Mouse (Mus musculus): Measurements from ENCODE around the gene Ssbp3. TPM values are rescaled to one million over a fixed set of nuclear protein-coding genes. Genes with fewer than 3 reads are reported as not detected.

Gene Ssbp3
- polyA plus RNA-seq, 1 experiment, result 36.4 TPM

DNA sequence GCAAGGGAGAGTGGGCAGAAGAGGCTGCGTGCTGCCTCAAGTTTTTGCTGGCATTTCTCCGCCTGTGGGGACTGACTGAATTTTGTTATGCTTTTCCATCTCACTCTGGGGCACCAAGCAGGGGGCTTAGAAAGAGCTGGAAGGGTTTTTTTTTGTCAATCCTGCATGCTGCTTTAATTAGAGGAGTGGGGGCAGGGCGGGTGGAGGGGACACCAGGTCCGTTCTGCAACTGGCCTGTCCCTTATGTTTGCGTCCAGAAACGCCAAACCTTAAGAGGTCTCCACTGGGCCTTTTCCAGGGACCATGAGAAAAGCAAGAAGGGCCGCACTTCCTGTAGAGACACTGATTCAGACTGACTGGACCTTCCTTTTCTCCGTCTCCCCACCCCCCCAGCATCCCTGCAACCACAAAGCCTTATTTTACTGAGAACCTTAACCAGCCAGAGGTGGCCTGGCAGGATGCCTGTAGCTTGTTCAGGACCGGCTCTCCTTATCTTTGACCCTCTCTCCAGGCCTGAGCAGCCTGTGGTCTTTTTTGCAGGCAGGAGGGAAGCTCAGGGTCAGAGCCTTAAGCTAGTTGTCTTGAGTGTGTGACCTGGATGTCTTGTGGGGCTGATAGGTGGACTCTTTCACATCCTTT, 3.0 kb downstream of the Ssbp3 start:
- peaks cover 10% of the 10 kb centered on the region for H3K4me1 ChIP-seq (ENCODE audit: control insufficient read depth, insufficient read depth, insufficient read length, low read length)
- no peak overlapping the region for H3K27ac ChIP-seq (replicated peaks; ENCODE audit: low read depth, low read length)
- no peak overlapping the region for H3K4me3 ChIP-seq (ENCODE audit: insufficient read depth, low read depth, low read length)

DNA sequence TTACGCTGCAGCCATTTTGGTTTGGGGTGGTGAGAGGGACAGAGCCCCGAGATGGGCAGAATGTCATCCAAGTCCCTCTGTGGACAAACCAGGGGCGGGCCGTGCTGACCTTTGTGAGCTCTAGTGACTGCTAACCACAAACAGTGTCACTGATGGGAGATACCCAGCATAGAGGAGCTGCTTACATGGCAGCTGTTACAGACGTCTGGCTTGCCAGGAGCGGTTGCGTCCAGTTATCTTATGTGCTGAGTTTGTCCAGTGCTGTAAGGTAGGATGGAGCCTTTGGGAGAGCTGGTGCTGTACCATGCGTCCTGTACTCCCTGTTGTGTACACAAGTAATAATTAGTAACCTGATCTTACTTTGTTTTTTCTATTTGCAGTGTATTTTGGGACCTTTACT, 4.8 kb downstream of the Ssbp3 start:
- H3K4me1 ChIP-seq (ENCODE audit: control insufficient read depth, insufficient read depth, insufficient read length, low read length), result no peaks in the 10 kb centered on the region; the same call in 1 of the 2 replicates
- no peak overlapping the region for H3K4me3 ChIP-seq (ENCODE audit: insufficient read depth, low read depth, low read length)
- H3K27ac ChIP-seq (replicated peaks; ENCODE audit: low read depth, low read length), result no peak overlapping the region

DNA sequence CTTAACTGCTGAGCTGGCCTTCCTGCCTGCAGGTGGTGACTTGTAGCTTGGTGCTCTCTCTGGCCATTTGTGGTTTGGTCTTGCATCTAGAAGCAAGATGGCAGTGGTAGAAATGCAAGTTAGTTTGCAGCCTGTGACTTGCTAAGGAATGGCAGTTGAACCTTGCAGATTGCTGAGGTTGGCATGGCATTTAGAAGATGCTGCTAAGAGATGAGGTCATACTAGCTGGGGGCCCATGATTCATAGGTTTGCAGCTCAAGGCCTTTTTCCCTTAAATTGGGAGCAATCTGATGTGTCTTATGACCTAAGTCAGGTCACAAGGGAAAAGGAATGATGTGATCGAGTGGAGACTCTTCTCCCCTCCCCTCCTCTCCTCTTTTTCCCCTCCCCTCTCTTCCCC, 7.8 kb downstream of the Ssbp3 start:
- H3K4me1 ChIP-seq (ENCODE audit: control insufficient read depth, insufficient read depth, insufficient read length, low read length), result peaks cover 7% of the 10 kb centered on the region
- no peak overlapping the region for H3K4me3 ChIP-seq (ENCODE audit: insufficient read depth, low read depth, low read length)
- H3K27ac ChIP-seq (replicated peaks; ENCODE audit: low read depth, low read length), result no peak overlapping the region

DNA sequence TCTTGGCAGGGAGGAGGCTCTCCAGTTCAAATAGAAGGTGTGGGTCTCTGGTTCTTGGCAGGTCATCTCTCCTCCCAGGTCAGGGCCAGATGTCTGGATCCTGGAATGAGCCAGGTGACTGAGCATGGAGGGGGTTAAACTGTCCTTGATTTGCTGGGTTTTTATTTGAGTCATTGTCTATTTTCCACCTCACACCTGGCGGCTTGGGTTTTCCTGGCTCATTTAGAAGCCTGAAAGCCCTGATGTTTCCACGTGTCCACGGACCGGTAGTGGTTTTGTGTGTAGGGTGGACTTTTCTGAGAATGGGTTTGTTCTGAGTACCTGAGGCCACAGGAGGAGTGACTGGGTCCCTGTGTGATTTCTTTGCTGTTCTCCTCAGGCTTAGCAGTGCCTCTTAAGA, 9.6 kb downstream of the Ssbp3 start:
- H3K4me1 ChIP-seq (ENCODE audit: control insufficient read depth, insufficient read depth, insufficient read length, low read length), result peaks cover 7% of the 10 kb centered on the region
- H3K27ac ChIP-seq (replicated peaks; ENCODE audit: low read depth, low read length), result no peak overlapping the region
- H3K4me3 ChIP-seq (ENCODE audit: insufficient read depth, low read depth, low read length), result no peak overlapping the region

DNA sequence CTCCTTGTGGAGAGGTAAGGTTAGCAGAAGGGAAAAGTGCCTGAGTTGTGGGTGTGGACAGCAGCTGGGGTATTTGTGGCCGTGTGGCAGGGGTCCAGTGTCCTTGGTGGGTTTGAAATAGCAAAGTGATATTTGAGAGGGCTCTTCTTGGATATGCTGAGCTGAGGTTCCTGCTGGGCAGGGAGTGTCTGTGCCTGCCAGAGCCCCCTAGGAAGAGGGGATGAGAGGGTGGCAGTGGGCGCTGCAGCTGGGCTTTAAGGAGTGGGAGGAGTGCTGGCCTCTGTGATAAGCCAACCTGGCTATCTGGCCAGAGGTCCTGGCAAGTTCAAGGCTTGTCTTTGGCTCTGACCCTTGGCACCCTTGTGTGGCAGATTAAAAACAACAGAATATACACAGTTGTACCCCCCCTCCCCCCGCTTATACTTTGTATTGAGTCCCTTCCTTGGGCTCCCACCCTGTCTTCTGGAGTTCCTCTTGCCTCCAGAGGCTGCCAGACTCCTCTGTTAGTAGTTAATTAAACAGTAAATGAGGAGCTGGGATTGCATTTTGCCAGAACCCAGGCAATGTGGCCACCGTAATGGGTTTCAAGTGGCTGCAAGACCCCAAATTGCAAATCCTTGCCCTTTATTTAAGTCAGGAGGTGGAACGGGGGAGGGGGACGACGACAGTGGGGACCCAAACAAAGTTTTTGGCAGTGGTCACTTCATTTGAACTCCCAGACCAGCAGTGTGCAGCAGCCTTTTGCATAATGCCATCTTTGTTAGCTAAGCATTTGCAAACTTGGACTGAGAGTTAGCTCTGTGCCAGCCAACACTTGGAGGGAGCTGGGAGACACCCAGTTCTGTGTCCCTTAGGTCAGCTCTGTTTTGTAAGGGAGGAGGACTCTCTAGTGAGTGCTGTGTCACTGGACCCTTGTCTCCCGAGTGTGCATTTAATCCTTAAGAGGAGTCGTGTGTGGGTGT, 11.2 kb downstream of the Ssbp3 start:
- Histone ChIP-seq H3K27ac (replicated peaks; ENCODE audit: low read depth, low read length) (peak overlapping the region; percentile 59), H3K4me1 (ENCODE audit: control insufficient read depth, insufficient read depth, insufficient read length, low read length) (peaks cover 9% of the 10 kb centered on the region), H3K4me3 (ENCODE audit: insufficient read depth, low read depth, low read length) (no peak overlapping the region)

DNA sequence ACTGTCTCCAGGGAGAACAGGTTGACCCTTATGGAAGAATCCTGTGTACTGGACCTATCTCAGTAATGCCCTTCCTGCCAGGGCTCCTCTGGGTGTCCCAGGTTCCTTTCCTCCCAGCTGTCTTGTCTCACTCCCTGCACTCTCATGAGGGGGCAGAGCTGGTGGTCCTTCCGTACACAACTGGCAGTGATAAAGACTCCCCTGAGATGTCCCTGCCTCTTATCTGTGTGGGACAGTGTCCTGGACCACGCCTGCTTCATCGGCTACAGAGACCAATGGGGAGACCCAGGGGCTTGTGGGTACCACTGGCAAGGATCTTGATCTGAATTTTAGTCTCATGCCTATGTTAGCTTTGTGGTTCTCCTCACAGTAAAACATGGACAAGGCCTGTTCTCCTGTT, 12.4 kb downstream of the Ssbp3 start:
- H3K4me1 ChIP-seq (ENCODE audit: control insufficient read depth, insufficient read depth, insufficient read length, low read length), result peaks cover 11% of the 10 kb centered on the region
- no peak overlapping the region for H3K4me3 ChIP-seq (ENCODE audit: insufficient read depth, low read depth, low read length)
- H3K27ac ChIP-seq (replicated peaks; ENCODE audit: low read depth, low read length), result no peak overlapping the region

DNA sequence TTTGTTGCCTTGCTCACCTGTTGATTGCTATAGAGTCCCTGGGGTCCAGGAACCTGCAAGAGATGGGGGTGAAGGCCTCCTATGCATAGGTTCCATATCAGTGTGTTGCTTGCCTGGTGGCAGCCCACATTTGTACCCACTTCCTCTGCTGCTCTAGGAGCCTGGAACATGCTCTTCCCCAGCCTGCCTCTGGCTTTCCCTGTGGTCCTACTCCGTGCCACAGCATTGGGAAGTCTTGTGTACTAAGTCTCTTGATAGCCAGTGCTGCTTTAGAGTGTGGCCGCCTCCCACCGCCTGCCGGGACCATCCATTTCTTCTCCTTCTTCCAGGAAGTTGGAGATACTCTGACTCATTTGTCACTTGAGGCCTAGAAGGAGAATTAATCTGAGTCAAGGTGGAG, 13.7 kb downstream of the Ssbp3 start:
- Histone ChIP-seq H3K4me3 (ENCODE audit: insufficient read depth, low read depth, low read length) (no peak overlapping the region), H3K4me1 (ENCODE audit: control insufficient read depth, insufficient read depth, insufficient read length, low read length) (peaks cover 16% of the 10 kb centered on the region), H3K27ac (replicated peaks; ENCODE audit: low read depth, low read length) (no peak overlapping the region)

DNA sequence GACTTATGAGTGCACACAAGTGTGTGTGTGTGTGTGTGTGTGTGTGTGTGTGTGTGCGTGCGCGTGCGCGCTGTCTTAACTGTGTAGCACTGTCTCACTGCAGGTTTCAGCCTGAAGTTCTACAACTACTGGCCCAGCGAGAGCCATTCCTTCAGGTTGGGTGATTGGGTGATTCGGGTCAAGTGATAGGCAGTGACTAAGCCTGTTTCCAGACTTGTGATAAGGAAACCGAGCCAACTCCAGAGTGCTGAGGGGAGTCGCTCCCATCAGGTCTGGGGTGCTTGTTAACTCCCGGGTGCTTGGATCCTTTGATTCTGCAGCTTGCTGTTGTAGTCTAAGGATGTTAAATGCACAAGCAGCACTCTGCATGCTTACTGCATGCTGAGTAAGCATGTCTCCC, 14.4 kb downstream of the Ssbp3 start:
- no peak overlapping the region for H3K4me3 ChIP-seq (ENCODE audit: insufficient read depth, low read depth, low read length)
- H3K4me1 ChIP-seq (ENCODE audit: control insufficient read depth, insufficient read depth, insufficient read length, low read length), result peaks cover 18% of the 10 kb centered on the region
- no peak overlapping the region for H3K27ac ChIP-seq (replicated peaks; ENCODE audit: low read depth, low read length)

DNA sequence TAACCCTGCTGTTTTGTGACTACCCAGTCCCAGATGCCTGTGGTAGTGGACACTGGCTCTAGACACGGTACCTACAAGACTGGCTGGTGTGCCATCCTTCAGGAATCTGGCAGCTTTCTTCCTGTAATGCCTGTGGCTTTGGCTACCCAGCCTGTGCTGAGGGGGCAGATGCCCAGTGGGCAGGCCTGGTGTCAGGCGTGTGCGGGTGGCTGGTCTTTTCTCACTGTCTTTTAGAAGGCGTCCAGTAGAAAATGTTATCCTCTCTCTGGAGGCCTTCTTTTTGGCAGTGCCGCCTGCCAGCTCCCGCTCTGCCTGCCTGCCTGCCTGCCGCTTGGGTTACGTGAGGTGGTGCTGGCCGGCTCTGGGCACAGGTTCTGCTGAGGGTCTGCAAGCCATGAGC, 15.9 kb downstream of the Ssbp3 start:
- peaks cover 13% of the 10 kb centered on the region for H3K4me1 ChIP-seq (ENCODE audit: control insufficient read depth, insufficient read depth, insufficient read length, low read length)
- no peak overlapping the region for H3K4me3 ChIP-seq (ENCODE audit: insufficient read depth, low read depth, low read length)
- H3K27ac ChIP-seq (replicated peaks; ENCODE audit: low read depth, low read length), result no peak overlapping the region

DNA sequence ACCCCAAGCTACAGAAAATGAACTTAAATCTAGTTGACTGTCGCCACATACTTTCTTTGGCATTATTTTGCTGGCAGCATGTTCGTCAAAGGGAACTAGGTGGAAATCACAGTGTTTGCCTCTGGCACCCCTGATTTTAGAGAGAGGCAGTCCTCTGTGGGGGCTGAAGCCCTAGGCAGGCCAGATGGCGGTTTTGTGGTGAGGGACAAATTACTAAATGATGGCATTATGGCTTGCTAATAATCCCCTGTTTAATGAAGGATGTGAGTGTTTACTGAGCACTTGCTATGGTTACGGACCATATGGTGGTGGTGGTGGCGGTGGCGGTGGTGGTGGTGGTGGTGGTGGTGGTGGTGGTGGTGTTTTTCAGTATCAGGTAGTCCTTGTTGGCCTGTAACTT, 16.5 kb downstream of the Ssbp3 start:
- no peak overlapping the region for H3K4me3 ChIP-seq (ENCODE audit: insufficient read depth, low read depth, low read length)
- peaks cover 13% of the 10 kb centered on the region for H3K4me1 ChIP-seq (ENCODE audit: control insufficient read depth, insufficient read depth, insufficient read length, low read length)
- no peak overlapping the region for H3K27ac ChIP-seq (replicated peaks; ENCODE audit: low read depth, low read length)

DNA sequence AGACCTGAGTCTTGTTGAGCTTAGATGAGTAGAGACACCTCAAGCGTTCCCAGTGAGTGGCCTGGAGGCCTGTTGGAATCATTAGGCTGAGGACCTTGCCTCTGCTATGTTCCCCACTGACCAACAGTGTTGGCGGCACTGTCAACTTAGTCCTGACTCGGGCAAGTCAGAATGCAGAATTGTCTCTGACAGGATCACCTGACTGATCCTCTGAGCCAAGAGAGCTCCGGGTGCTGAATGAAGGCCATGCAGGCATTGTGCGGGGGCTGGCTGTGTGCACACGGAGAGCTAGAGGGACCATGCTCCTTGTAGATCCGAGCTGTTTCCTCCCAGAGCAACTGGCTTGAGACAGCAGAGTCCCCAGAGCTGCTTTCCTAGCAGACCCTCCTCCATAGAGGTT, 18.5 kb downstream of the Ssbp3 start:
- H3K27ac ChIP-seq (replicated peaks; ENCODE audit: low read depth, low read length), result no peak overlapping the region
- H3K4me1 ChIP-seq (ENCODE audit: control insufficient read depth, insufficient read depth, insufficient read length, low read length), result peaks cover 11% of the 10 kb centered on the region
- no peak overlapping the region for H3K4me3 ChIP-seq (ENCODE audit: insufficient read depth, low read depth, low read length)

DNA sequence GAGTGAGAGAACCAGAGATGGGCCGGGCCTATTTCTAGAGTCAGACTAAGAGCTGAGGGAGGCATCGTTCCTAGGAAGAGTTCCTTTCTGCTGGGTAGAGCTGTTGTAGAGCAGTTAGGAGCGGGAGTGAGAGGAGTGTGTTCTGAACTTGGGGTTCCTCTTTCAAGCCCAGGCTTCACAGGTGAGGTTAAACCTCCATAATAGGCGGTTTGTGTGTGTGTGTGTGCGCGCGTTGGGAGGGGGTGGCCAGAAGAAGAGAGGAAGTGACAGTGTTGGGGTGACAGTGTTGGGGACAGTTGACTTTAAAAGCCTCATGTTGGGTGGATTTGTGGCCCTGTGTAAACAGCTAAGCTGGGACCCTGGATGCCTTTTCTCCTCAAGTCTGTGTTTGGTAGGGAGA, 22.1 kb downstream of the Ssbp3 start:
- Histone ChIP-seq H3K4me1 (ENCODE audit: control insufficient read depth, insufficient read depth, insufficient read length, low read length) (peaks cover 20% of the 10 kb centered on the region), H3K4me3 (ENCODE audit: insufficient read depth, low read depth, low read length) (no peak overlapping the region), H3K27ac (replicated peaks; ENCODE audit: low read depth, low read length) (no peak overlapping the region)

DNA sequence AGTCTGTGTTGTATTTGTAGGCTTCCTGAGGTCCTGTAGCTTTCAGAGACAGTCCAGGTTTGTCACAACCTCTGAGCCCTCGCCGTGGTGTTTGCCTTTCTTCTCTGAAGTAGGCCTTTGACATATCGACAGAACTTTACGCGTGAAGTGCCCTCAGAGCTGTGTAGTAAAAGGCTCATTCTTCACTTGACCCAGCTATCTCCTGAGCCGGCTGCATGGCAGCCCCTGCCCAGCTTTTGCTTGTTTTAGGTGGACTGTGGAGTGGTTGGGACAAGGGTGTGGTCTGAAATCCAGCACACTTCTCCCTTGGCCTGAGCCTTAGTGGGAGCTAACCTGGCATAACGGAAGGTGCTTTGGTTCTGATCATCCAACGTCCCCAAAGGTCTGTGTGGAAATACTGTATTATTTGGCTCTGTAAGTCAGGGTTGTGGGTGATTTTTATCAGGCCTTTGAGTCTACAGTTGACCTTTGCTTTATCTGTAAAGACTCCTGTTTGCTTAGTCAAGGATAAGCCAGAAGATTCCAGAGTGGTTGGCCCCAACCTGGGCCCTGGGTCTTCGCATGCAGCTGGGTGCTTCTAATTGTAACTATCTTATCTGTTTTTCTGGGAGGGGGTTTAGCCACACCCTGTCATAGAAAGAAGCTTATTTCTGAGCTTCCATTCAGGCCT, 23.4 kb downstream of the Ssbp3 start:
- no peak overlapping the region for H3K27ac ChIP-seq (replicated peaks; ENCODE audit: low read depth, low read length)

DNA sequence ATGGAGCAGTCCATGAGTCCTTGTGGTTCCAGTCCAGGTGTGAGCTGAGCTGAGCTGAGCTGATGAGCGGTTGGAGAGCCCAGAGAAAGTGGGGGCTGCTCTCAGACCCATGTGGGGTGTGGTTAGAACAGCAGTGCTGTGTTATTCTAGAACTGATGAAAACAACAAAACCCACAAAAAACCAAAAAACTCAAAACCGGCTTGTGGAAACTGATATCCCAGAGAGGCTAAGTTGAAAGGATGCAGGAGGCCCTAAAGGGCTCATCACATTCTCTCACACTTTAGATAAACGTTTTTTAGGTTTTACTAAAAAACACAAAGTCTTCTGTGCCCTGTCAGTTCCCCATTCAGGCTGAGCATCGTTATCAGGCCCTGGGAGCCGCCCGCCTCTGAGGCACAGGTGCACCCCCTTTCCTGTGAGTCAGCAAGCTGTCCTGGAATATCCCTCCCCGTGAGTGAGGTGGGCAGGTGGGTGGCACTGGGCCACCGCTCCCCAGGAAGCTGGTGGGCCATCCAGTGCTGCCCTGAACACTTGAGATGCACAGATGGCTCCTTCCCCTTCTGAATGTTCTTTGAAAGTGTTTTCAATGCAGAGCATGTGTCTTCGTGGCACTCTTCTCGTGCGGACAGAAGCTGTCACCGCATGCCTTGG, 24.6 kb downstream of the Ssbp3 start:
- Histone ChIP-seq H3K4me3 (ENCODE audit: insufficient read depth, low read depth, low read length) (no peak overlapping the region), H3K27ac (replicated peaks; ENCODE audit: low read depth, low read length) (no peak overlapping the region), H3K4me1 (ENCODE audit: control insufficient read depth, insufficient read depth, insufficient read length, low read length) (peaks cover 16% of the 10 kb centered on the region)

More for the DNA sequence above, 23.4 kb downstream of the Ssbp3 start:
- no peak overlapping the region for H3K4me3 ChIP-seq (ENCODE audit: insufficient read depth, low read depth, low read length)
- H3K4me1 ChIP-seq (ENCODE audit: control insufficient read depth, insufficient read depth, insufficient read length, low read length), result peaks cover 17% of the 10 kb centered on the region

DNA sequence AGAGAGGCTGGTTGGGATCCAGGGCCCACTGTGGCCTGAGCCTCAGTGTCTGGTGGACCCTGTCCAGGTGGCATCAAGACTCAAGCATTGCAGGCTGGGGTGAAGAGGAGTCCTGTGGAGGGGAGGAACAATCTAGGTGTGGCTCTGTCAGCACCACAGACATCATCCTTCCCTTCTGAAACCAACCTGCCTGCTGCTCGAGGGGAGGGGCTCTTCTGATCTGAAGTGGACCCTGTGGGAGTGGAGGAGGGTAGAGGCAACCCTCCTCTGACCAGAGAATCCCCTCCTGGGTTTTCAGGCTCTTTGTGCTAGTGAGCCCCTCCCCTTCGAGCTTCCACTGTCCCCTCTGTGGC, 25.1 kb downstream of the Ssbp3 start:
- H3K4me1 ChIP-seq (ENCODE audit: control insufficient read depth, insufficient read depth, insufficient read length, low read length), result peaks cover 16% of the 10 kb centered on the region
- no peak overlapping the region for H3K27ac ChIP-seq (replicated peaks; ENCODE audit: low read depth, low read length)
- H3K4me3 ChIP-seq (ENCODE audit: insufficient read depth, low read depth, low read length), result no peak overlapping the region
